Mouse (Mus musculus) brain, embryonic 14.5 days (tissue): Measurements from ENCODE around the gene Zg16.

Experiments used
- CTCF ChIP-seq: fragments of 200-500 bp; IDR thresholded peaks from 2 replicates; pipeline ENCODE4 v1.5.1; 2012; ENCODE audit warnings: inconsistent platforms, mild to moderate bottlenecking, moderate library complexity, borderline replicate concordance; ENCODE audit not compliant: insufficient read depth, insufficient read length; ENCODE audit errors: extremely low read depth
- POLR2A ChIP-seq: fragments of 200-500 bp; IDR thresholded peaks from 2 replicates; pipeline ENCODE4 v1.6.1; 2012; ENCODE audit warnings: mild to moderate bottlenecking, inconsistent platforms, borderline replicate concordance; ENCODE audit not compliant: poor library complexity, insufficient read depth, insufficient read length, severe bottlenecking; ENCODE audit errors: extremely low read depth

- no peak for TF ChIP-seq CTCF
- TF ChIP-seq POLR2A, result no peak
These were observed 76.1 kb downstream of the Zg16 start for GRCm38 (mm10) chr7:127011051-127011450.
